Mouse (Mus musculus) mesoderm, embryonic 11.5 days (tissue): Measurements from ENCODE around the gene Sphk1.
"Not testable (repeated sequence)": the region's sequence is repeated elsewhere in the genome, so short reads cannot be mapped to it uniquely, and the experiment has no call there.

Experiments
- DNase-seq: peaks from one replicate; pipeline ENCODE4 v3.0.0-alpha.2; 2012; ENCODE audit warnings: low read depth, low spot score

The Sphk1 gene

DNA sequence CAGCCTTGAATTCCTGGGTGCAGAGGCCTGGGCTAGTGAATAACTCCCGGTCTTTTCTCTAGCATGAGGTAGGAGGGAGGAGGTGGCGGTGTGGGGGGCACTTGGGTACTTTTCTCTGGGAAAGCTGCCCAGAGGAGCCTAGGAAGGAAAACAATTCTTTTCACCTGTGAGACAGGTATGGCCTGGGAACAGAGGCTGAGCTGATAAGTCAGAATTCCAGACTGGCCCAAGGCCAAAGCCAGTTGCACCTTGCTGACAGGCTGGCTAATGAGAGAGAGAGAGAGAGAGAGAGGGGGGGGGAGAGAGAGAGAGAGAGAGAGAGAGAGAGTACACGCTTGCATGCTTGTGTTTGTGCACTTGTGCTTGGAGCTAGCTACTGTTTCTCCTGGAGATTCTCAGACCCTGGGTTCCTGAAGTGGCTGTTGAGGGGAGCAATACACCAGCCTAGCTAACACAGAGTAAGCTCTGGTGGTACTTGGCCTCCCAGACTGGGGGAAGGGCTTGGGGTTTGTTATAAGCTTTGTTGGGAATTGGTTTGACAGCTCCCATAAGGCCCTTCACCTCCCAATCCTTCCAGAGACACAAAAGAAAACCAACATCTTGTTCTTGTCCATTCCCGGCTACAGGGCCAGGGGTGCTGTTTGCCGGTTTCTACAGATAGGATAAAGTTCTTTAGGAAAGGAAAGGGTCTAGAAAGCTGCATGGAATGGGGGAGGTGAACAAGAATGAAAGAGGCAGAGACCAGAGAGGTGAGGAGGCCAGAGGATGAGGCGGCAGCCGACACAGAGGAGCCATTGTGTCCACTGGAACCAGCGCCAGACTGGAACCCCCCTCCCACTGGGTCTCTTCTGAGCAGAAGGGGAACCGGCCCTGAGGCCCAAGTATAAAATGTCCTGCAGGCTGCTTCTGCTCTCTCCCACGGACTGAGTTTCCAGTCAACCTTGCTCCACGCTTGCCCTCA, at the start of gene Sphk1:
Sphk1 (plus strand) TSS at position 739 of the 961 bp plus-strand sequence.
- peak; percentile 52 for DNase-seq

DNA sequence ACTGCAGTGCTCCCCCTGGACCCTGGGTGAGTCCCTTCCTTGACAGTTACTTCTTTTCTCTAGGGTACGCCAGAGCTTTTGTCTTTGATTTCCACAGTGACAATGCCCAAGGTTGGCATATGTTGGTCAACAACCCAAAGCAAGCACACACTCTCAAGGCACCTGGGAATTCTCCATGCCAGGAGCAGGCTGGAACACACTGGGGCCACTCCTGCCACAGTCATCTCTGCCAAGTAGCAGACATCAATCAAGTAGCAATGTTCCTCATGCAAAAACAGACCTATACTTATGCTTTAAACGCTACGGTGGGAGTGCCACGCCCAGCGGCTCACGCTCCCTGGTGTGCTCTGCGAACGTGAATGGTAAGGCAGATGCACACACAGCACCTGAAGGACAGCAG, 49.8 kb upstream of the Sphk1 start:
- DNase-seq, result no peak

DNA sequence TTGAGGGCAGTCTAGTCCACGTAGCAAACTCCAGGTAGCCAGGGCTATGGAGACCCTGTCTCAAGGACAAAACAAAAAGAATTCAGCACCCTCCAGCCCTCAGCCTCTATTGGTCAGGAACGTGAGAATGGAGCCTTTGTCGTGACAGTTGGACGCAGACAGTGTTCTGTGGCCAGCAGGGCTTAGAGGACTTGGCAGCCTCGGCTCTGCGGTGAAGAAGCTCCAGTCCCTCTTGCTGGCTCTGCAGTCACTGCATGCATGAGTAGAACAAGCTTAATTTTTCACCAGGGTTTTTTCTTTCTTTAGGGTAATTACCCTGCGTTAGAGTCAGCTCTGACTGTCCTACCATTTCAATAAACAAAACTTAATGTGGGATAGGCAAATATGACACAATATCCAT, 48.9 kb upstream of the Sphk1 start:
- DNase-seq, result no peak

DNA sequence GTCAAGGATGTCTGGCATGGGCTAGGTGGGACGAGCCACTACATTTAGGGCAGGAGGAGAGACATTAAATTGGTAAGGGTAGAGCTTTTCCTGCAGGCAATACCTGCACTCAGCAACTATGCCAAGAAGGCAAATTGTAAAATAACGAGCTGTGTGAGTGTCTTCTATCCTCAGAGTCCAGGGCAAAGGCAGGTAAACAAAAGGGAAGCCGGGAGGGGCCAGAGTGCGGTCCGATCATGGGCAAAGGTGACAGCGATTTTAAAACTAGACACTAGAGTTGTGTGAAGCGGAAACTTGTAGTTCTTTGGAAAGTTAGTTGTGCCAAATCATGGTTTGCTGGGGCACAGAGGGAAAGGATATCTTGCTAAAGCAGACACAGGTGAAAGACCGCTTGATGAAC, 46.5 kb upstream of the Sphk1 start:
- DNase-seq, result no peak

DNA sequence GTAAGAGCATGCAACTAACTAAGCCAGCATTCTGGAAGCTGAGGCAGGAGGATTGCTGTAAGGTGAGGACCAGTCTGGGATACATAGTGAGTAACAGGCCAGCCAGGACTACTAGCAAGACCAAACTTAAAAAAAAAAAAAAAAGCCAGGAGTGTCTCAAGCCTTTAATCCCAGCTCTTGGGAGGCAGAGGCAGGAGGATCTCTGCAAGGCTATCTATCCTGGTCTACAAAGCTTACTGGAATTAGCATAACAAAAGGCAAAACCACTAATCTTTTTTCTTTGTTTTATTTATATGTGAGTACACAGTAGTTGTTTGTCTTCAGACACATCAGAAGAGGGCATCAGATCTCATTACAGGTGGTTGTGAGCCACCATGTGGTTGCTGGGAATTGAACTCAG, 42.5 kb upstream of the Sphk1 start:
- no peak for DNase-seq

DNA sequence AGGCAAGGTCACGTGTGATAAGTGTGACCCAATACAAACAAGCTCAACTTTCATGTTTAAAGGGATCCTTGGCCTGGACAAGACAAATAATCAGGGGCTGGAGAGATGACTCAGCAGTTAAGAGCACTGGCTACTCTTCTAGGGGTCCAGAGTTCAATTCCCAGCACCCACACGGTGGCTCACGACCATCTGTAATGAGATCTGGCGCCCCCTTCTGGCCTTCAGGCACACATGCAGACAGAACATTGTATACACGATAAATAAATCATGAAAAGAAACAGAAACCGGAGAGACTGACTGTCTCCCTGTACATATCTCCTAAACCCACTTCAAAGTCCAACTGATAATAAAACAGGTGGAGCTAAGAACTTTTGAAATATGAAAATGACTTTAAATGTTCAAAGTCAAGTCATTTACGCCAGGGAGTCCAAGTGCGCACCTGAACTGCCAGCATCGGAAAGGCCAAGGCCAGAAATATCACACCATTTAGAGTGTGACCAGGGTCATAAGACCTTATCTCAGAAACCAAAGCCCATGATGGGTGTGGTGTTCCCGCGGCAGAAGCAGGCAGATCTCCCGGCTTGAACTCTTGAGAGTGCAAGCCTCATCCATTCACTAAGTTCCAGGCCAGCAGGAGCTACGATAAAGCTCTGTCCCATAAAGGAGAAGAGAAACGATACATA, 41.9 kb upstream of the Sphk1 start:
- no peak for DNase-seq

DNA sequence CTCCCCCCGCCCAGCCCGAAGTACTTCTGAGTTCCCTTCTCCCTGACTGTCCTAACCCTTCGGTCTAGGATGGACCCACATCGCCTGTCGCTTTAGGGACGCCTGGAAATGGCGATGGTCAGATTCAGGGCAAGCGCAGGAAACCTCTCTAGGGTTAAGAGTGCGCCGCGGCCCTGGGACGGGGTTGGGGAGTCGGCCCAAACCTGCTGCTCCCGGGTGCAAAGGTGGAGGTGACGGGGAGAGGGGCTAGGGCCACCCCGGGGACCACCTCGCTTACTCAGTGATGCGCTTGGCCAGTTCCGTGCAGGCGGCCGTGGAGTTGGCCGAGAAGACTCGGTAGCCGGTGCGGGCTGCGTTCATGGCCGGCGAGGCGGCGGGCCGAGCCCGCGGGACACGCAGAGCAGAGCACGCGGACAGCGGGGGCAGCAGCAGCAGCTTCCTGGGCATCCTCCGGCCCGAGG, 40.9 kb upstream of the Sphk1 start:
- DNase-seq, result peak; percentile 21

DNA sequence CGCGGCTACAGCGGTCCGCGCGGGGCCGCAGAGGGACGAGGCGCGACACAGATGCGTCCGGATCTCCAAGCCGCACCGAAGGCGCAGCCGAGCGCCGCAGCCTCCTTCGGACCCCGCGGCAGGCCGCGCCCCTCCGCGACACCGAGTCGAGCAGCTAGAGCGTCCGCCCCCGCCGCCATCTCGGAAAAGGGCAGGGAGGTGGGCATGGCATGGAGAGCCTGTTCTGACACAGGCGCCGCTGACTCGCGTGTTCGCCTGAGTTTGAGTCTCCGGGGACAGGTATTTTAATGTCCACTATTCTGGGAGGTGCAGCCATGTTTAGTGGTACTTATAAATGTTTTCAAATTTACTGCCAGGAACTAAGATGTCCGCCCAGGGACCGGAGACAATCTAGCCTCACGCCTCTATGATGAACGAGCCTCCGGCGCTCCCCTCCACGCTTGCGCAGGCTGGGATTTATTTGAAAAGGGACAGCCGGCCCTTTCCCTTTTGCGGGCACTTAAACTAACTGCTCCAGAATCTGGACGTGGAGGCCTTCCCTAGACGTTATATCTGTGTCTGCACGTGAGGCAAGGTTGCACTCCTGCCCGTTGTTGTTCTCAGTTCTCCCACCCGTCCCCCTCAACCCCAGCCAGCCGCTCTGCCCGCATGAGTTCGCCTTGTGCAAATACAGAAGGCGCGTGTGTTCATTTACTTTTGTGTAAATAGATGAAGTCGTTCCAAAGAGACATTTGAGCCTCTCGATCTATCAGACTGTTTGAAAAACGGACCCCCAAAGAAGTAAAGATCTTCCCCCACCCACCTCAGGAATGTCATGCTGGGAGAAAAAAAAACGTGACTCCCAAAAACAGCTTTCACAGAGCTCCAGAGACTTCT, 40.3 kb upstream of the Sphk1 start:
- peak; percentile 89 for DNase-seq

DNA sequence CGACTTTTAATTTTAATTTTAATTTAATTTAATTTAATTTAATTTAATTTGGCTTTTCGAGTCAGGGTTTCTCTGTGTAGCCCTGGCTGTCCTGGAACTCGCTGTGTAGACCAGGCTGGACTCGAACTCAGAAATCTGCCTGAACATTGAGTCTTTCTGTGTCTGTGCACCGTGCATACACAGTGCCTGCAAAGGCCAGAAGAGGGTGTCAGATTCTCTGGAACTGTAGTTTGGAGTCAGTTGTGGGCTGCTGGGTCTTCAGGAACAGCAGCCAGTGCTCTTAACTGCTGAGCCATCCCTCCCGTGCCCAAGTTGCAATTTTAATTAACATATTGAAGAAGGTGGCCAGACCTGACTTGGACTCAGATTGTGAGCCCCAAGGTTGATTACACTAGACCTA, 39.4 kb upstream of the Sphk1 start:
- DNase-seq, result no peak

DNA sequence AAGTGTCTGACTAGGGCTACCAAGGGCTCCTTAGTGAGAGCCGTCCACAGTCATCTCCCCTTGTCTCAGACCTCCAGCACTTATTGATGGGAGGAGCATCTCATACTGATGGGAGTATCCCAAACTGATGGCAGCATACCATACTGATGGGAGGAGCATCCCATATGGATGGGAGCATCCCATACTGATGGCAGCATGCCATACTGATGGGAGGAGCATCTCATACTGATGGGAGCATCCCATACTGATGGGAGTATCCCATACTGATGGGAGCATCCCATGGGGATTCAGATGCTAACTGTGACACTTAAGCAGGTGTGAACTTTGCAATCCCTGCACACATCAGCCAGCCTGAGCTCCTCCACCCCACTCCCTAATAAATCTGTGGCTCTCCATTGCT, 38.2 kb upstream of the Sphk1 start:
- DNase-seq, result not testable (repeated sequence)

DNA sequence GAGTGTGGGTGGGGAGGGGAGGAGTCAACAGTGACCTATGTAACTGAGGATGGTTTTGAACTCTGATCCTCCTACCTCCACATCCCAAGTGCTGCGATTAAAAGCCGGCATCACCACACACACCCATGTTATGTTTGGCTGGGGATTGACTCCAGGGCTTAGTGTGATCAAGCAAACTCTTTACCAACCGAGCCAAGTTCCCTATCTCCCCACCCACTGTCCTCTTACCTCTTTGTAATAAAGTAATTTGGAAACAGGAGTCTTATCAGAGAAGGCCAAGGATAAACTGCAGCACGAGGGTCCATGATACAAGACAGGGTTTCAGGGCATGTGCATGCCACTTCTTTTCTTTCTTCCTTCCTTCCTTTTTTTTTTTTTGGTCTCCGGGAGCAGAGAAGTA, 37.5 kb upstream of the Sphk1 start:
- no peak for DNase-seq

DNA sequence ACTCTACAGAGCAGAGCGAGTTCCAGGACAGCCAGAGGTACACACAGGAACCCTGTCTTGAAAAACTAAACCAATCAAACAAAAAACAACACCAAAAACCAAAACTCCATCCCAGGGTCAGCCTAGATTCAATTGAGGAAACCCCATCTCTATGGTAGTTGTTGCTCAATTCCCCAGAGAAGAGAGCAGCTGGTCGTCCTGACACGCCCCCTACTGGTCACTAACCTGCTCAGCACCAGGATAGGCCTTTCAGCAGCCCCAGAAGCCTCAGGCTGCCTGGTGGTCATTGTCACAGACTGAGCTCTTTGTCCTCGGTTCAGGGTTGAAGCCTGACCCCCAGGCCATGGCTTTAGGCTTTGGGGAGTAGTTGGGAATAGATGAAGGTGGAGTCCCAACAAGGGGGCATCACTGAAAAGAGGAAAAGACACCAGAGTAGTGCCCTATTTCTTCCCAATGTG, 36.9 kb upstream of the Sphk1 start, which contains the start of gene Prpsap1:
Prpsap1 (minus strand) TSS at position 408 of the 458 bp plus-strand sequence.
- peak; percentile 73 for DNase-seq

DNA sequence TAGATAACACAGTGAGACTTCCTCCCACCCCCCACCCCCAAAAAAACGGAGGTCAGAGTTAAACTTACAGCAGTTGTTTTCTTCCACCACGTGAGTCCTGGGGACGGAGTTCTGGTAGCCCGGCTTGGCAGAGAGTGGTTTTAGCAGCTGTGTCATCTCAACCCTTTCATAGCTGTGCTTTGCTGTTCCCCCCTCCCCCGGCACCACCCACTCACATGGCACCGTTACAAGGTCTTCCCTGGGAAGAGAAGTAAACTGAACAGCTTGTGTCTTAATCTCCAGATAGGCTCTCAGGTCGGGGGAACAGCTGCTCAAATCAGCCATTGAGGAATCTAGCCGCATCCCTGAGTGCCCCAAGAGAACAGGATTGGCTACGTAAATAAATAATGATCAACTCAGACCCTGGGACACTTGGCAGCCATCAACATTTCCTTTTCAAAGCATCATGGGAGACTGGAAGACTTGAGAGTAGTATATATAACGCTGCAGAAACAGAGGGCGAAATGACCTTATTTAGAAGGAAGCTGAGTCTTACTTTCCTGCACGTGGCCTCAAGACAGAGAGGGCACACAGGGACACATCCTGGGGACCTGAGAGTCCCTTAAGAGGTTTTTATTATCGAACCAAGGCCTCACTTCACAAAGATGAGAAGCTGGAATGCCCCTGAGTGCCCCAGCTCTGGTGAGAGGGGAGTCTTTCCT, 36.1 kb upstream of the Sphk1 start:
- peak; percentile 42 for DNase-seq

DNA sequence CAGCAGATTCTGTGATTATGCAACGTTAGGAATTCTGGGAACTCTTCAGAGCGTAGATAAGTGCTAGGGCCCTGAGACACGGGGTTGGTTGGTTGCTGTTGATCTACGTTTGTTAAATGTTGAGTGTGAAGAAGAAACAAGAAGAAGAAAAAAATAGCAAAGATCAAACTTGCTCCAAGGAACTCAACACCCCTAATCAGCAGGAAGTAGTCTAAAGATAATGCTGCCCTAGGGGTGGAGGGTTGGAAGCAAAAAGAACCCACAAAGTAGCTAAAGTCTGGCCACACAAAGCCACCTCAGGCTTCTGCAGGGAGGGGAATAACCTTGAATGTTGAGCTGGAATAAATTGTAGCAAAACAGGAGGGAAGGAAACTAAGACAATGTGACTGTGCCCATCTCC, 33.4 kb upstream of the Sphk1 start:
- DNase-seq, result no peak

DNA sequence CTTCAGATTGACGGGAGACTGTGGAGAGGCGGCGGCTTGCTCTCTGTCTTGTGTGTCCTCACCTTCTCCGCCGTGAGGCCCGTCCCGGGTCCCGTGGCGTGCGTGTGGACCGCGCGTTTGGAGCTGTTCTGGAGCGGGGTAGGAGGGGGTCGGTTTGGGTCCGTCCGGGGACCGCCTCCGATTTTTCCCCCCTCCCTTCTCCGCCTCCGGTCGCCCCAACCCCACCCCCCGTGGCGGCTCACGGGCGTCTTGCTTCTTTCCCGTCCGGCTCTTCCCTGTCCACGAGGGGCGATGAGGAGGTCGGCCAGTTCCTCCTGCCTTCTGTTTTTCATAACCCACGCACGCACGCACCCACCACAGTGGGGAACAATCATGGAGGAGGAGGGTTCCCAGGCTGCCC, 32.1 kb upstream of the Sphk1 start:
- no peak for DNase-seq

DNA sequence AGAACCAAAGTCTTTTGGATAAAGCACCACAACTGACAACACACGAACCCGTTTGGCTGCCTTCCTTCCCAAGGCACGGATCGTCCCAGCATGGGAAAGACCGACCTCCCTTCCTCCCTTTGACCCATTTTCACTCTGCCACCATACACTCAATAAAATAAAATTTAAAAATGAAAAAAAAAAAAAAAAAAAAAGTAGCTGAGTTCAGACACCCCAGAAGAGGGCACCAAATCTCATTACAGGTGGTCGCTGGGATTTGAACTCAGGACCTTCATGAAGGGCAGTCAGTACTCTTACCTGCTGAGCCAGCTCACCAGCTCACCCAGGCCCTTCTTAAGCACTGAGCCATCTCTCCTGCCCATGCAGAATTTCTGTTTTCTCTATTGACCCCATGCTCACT, 31.7 kb upstream of the Sphk1 start:
- no peak for DNase-seq

DNA sequence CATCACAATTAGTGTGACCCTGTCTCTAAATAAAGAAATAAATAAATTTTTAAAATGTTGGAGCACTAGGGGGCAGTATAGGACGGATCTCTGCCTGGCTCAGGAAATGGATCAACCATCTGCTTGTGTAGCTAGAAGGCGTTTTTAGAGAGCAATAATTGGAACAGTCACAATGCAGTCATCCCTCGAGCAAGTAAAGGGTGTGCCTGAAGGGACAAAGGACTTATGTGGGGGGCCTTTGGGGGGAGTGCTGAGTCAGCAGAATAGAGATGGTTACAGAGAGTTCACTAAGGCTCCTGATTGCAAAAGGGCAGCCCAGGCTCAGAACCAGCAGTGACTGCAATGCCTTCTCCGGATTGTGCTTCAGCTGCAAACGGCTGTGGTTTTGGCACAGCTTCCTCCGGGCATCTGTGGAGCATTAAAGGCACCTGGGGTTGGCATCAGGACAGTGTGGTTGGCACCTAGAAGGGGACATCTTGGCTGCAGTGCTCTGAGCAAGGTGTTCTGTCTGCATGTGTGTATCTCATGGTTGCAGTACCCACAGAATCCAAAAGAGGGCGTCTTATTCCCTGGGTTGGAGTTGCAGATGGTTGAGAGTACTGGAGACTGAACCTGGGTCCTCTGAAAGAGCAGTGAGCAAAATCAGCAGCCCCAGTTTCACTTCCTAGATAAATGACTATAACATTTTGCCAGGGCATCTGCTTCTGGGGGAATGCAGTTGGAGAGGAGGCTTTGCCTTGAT, 29.5 kb upstream of the Sphk1 start:
- peak; percentile 73 for DNase-seq

DNA sequence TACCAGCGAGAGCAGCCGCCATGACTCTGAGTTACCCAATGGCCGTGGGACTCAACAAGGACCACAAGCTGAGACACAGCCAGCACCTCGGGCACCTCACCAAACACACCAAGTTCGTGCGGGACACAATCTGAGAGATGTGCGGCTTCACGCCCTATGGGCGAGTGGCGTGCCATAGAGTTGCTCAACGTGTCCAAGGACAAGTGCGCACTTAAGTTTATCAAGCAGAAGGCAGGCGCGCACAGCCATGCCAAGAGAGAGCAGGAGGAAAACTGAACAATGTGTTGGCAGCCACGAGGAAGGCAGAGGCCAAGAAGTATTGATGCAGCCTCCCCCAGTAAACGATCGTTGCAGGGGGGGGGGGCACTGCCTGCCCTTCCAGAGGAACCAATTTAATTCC, 26.2 kb upstream of the Sphk1 start:
- DNase-seq, result no peak

DNA sequence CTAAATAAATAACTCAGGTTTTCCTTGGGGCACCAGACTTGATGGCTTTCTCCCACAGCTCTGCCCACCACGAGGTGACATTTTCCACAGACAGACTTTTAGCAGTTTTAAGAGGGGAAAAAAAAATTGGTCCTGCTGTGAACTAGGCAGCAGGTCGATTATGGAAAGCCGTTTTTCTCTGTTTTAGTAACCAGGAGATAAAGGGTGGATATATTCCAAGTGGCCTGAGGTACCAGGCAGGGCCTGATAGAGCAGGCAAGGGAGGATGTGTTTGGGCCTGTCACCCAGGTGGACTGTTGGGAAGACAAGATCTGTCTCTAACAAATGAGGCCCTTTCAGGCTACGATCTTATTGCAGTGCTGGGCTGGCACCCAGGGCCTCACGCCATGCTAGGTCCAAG, 25.2 kb upstream of the Sphk1 start:
- no peak for DNase-seq

DNA sequence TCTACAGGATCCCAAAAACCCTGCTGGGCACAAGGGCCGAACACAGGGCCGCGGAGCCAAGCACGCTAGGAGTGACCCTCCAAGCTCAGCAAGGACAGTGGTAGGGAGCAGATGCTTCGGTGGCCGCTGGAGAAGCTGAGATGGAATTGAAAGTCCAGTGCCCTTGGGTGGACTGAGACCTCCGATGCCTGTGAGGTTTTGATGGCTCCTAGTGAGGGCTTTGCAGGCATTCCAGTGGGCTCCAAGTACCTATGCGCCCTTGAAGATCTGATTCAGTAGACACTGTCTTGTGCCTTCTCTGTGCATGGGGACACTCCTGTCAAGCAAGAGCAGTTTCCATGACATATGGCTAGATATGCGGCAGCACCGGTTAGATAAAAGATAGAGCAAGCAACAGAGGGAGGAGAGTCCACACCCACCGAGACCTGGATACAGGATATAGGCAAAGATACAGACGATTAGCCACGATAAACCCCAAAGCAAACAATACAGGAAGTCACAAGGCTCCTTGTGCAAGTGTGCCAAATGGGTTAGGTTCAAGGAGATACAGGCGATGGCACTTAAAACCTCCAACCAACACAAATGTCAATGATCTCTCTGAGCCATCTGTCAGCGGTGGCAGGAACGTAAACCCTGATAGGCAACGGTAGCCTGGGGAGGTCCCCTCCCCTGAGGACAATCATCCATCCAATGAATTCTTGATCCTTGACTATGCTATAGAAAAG, 24.4 kb upstream of the Sphk1 start:
- no peak for DNase-seq
